Mouse (Mus musculus) cerebellum, postnatal 4 days (tissue): ENCODE data around the gene Rftn1.

Source experiments
- DNase-seq, 2 experiments: peaks; one replicate each; pipeline ENCODE4 v3.0.0; 2022; ENCODE audit warnings: low spot score in 2 of 2, mixed read lengths in 1 of 2

The Rftn1 gene

DNA sequence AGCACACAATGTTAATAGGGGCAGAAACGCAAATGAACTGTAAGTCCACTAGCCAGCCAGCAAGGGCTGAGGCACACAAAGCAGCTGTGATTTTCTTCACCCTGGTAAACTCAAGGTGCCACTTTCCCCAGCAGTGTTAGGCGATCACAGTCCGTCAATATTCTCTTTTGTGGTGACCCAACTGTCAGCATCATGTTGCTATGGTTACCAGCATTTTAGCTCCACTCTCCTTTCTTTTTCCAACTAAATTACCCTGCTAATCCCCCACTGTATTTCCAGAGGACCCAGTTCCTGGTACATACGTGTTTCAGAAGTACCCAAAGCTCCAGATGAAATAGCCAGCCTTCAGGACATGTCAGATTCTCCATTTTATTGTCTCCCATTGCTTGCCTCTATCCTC, 169.1 kb downstream of the Rftn1 start:
- no peak for DNase-seq

DNA sequence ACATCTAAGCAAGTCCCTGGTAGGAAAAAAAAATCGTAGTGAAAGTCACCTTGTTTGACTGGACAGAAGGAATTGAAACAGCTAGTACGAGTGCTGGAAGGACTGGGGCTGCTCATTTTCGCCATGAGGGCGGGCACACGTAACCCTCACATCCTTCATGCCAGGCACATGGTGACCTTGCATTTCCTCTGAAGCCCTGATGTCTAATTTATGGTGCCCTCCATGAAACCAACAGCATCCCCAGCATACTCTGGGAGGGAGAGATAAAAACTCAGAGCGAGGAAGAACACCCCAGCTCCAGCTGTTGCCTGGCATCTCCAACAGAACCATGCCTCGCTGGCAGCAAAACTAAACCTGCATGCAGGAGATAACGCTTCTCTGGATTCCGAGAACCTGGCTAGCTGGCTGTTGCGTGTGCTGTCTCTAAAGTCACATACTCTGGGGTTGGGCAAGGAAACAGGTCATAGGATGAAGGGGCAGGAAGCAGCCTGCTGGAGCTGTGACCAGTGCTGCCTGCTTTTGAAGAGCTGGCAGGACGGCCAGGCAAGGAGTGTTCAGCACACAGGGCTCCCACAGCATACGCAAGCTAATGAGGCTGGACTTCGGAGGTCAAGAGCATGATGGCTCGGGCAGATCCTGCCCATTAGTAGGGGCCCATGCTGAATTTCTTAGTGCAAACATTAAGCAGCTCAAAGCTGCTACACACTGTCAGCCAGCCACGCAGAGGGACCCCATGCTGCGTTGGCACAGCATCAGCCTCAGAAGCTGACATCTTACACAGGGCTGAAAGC, 170.1 kb downstream of the Rftn1 start:
- DNase-seq = peak in 1 of 2 experiments; percentile 80

DNA sequence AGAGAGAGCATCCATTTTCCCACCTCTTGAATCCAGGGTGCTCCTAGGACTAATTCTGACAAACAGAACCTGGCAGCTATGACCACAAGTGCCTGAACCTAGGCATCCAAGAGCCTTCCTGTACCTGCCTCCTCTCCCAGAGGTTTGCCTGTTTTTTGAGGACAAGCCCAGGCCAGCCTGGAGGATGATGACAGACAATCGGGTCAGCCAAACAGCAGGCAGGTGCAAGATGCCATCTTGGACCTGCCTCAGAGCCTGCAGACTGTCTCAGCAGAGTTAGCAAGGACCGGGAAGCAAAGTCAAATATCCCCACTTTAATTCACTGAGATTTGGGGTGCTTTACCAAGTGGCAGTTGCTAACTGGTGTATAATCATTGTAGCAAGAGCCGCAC, 170.7 kb downstream of the Rftn1 start:
- DNase-seq = no peak

DNA sequence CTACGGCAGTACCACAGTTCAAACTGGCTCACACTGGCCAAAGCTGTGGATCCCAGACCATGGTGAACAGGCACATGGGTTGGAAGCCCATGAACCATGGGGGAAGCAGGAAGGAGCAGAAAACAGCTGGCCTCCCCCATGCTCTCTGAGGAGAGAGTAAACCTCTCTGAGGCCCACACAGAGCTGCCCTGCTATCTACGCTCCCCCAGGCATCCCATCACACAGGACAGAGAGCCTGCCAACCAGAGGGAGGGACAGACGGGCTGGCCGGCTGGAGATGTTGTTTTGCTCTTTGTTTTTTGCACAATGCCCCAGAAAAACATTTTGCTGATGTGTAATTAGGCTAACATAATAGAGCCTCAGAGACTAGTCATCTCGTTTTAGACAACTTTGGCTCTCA, 171.4 kb downstream of the Rftn1 start:
- DNase-seq = no peak

DNA sequence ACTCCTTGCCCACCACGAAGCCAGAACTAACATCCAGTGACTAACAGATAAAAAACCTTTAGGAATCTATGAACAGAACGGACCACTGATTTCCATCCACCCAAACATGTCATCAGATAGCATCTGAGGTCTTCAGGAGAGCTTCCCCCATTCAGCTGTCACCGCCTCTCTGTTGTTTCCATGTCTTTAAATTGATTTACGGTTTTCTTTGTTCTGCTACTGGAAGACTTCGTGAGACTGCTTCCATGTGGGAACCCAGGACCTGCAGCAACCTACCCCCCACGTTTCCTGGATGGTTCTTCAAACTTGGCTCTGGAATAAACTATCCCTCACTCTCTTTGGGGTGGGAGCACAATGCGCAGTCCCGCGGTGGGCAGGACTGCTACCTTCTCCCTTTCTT, 175.8 kb downstream of the Rftn1 start:
- no peak for DNase-seq

DNA sequence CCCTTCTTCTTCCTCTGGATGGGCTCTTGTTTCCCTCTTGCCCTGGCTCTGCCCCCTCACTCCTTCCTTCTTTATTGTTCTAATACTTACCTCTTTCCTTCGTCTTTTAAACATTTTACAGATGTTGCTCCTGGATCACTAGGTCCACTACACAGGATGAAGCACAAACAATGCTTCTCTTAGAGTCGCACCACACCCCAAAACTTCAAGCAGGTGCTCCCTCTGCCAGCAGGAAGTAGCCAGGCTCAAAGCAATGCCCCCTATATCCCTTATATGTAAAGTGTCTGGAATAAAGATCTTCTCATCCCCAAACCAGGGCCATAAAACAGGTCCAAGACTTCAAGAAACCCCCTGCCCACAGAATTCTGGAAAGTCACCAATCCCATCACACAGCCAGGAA, 176.6 kb downstream of the Rftn1 start:
- no peak for DNase-seq

DNA sequence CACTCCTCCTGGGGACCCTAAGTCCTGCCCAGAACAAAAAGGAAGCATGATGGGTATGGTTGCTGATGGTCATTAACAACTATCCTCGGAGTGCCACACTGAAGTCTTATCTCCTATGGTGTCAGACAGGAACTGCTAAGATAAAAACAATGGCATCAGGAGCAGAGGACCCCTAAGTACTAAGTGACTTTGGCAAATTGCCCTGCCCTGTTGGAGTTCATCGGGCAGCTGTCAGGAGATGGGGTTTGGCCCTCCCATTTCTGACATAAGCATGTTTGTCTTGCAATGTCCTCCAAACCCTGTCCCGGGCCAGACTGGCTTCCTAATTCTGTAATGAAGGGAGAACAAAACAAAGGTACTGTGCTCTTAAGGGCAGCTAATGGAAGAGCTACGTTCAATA, 180.4 kb downstream of the Rftn1 start:
- no peak for DNase-seq

DNA sequence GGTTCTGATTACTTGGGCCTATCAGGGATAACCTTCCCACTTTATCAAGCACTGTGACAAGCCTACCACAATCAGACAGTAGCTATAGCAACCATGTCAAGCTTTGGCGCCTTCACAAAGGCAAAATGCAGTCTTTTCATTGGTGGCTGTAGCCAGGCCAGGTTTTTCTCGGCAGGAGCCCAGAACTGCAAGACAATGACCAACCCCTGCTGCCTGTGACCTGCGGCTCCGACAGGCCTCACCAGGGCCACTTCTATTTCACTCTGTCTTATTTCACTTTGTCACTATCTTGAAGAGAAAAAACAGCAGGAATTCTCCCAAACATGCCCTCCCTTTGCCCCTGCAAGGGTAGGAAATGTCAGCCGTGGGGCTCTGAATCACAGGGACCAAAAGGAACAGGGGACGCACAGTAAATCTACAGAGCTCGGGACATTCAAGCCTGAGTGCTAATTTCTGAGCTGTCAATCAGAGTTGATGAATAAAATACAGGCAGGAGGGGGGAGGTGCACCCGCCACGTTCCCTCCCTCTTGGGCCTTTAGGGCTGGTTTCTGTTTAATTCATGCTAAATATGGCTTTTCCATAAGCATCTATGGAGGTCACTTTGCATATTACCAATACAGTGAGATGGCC, 183.6 kb downstream of the Rftn1 start:
- DNase-seq = peak in 1 of 2 experiments; percentile 57

DNA sequence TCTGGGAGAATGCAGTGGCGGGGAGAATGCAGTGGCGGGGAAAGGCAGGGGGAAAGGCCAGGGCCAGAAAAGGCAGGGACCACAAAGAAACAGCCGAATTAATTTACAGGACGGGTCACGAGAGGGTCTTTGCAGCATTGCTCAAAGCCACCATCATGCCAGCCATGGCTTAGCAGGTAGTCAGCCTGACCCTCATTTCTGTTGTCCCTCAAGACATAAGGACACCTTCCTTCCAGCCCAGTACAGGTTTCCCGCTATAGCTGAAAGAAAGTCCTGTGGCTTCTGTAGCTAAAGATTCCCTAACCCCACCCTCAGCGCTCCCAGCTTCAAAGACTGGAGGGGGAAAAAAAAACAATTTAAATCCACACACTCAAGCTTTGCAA, 184.1 kb downstream of the Rftn1 start:
- DNase-seq = no peak

DNA sequence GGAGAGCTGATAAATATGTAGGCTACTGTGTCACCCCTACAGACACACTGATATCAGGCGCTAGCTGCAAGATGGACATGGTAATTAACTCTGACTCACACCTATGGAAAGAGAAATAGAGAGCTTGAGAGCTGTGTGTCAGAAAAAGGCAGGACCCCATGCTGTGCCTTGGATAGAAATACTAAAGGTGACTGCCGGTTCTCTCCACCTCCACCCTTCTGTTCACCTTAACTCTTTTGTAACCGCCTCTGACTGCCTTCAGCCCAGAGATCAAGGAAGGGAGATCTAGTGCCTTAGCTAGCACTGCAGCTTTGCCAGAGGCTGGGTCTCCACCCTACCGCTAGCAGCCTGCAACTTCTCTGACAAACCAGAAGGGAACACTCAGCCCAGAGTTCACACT, 187.3 kb downstream of the Rftn1 start:
- no peak for DNase-seq

DNA sequence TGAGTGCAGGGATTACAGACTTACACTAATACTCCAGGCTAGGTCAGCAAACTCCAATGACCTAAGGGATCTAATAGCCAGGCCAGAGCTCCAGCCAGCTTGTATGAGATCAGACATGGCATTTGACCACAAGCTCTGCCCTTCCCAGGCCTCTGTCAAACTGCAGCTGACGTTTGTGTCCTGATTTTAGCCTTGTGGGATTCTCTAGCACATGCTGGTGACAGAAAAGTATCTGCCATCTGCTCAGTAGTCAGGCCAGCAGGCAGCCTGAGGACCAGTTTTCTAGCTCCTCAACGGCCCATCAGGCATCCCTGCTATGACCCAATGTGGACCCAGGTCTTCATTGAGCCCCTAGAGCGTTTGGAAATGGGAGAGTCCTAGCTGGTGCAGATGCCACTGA, 188.3 kb downstream of the Rftn1 start:
- DNase-seq = no peak

DNA sequence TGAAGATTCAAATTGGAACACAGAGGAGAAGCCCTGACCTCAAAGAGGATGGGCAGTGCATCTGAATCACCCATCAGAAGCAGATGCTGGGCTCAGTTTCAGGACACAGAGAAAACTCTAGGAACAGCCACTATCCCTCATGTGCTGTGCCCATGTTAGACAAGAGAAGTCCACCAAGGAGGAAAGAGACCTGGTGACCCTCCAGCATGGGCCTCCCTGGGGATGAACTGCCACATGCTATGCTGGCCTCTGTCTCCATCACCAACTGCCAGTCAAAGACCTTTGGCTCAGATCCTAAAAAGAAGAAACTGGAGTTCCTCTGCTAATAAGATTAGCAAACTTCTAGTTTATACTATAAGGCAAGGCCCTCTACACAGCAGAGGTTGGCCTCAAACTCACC, 188.7 kb downstream of the Rftn1 start:
- no peak for DNase-seq

DNA sequence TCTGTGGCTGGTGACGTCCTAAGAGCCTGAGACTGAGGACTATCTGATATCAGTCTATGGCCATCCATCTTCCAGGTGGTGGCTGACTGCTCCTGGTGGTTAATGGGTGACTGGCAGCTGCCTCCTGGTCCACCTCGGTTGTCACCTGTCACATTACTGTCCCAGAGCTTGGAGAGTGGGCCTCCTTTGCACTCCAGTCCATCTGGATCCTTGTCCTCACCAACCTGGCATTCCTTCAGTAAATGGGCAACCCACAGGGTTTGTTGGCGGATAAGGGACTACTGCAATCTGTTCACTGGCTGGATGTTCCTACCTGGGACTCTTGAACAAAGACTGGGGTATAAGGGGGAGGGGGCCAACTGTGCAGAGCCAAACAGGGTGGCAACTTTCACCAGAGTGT, 189.9 kb downstream of the Rftn1 start:
- DNase-seq = no peak

DNA sequence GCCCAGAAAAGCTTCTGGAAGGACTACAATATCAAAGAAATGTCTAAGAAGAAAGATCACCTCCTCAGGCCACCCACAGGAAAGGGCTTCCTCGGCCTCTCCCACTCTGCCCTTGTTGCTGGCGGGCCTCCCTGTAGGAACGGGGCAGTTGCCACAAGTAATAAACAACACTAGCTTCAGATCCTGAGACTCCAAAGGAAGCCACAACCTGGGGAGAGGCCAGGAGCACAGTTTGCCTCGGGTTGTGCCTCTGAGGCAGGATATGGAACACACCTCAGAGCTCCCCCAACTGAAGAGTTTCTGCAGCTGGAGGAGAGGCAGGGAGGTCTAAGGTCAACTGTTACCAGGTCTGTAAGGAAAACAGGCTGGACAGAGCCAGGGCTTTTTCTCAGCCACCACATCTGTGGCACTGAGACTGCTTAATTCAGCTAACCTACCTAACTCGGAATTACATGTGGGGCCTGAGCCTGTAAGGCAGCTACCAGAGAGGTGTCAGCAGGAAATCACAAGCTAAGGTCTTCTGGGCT, 193.8 kb downstream of the Rftn1 start:
- no peak for DNase-seq

DNA sequence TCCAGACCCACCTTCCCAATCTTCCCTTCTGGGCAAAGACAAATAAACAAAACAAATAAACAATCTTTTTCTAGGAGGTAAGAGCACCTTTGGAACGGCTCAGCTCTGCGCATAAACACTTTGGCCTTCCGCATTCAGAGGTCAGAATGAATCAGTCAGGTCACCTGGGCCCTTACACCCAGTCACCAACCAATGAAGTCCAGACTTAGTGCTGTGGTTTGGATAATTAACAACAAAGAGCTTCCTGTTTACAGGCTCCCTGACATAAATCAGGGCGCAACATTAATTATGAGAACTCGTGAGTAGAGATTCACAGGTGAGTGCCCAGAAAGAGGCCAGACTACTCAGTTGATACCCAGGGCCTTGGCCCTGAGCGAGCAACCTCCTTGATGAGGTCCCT, 194.4 kb downstream of the Rftn1 start:
- DNase-seq = no peak

DNA sequence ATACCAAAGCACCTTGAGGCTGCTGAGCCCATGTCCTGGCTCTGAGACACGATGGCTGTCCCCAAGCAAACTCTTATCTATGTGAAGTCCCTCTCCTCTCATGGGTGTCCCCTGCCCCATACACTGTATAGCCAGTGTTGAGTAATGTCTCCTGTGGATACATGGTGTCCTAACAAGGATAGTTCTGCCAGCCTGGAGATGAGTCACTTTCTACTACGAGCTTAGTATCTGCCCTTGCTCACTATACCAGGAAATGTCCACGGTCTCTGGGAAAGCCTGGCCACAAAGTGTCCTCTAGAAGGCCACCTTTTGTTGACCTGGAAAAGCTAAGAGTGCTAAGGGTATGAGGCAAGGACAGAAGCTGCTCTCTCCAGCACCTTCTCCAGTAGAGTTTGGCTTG, 195.2 kb downstream of the Rftn1 start:
- DNase-seq = no peak

DNA sequence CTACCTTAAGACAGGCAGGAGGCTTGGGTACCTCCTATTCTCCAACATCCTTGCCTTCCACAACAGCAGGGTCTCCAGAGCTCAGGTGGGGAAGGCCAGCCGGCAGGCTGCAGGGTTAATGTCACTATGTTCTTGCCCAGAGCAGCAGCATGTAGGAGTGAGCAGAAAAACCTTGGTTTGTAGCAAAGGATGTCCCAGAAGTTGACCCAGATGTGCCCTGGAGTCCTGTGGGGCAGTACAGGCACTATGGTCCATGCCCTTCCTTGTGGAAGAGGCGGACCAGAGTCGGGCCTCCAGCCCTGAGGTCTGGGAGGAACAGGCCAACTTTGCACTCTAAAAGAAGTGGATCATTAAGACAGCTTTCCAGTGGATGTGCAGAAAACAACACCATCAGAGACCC, 196.8 kb downstream of the Rftn1 start:
- no peak for DNase-seq

DNA sequence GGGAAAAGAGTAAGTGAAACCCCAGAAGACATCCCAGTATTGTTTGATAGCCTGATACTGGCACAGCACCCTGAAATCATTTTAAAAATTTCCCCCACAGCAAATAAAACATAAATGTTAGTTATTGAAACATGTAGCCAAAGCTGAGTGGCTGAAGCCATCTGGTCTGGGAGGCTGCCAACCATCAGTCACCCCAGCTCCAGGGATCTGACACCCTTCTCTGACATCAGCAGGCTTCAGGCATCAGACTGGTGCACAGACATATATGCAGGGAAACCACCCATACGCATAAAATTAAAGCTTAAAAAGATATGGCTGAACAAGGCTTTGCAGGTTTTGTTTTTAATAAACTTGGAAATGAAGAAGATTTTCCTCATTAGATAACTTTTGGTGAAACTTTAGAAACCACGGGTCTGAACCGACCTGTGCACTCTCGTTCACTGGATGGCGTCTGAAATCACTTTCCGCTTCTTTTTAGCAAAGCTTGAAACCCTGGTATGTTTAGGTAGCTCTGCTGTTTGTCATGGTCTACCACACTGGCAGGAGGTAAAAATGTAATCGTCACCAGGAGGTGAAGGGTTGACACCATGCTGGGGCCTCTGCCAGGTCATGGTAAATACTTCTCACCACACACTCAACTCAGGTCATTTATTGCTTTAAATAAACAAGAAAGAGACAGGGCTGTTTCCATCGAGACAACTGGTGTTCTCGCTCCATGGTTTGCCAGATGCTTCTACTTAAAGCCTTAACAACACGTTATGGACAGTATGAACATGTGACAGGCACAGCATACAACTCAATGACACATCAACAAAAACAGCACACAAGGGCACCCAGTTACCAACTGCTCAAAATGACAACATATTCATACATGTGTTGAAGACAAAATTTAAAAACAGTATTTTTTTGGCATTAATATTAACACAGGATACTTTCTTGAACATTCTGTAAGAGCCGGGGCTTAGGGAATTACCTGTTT, 197.6 kb downstream of the Rftn1 start:
- DNase-seq = no peak

DNA sequence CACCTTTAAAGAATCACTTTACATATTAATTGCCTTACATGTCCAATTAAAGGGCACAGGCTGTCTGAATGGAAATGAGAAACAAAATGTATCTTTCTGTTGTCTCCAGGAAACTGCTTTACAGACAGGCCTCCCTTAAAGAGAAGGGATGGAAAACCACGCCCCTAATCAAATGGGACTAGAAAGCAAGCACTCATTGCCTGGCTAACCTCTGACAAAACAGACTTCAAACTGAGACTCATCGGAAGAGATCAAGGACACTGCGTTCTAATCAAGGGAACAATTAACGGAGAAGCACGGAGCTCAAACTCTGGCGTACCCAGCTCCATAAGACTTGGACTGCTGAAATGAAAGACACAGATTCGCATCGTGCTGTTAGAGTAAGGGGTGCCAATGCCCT, 200.9 kb downstream of the Rftn1 start:
- no peak for DNase-seq

DNA sequence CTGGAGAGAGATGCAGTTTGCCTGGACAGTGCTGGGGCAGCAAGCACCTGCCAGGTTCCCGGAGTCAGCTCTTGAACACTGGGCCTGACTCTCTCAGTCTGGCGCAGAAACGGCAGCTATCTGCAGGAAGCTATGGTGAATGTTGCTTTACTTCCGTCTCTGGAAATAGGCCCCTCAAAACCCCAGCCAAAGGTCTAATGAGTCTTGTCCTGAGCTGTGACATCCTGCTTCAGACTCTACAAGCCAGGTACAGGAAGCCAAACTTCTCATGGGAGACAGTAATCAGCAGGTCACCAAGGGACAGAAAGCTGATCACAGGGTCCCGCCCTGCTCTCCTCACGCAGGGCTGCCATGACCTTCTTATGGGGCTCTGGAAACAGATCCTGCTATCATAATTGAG, 203.4 kb downstream of the Rftn1 start:
- no peak for DNase-seq

DNA sequence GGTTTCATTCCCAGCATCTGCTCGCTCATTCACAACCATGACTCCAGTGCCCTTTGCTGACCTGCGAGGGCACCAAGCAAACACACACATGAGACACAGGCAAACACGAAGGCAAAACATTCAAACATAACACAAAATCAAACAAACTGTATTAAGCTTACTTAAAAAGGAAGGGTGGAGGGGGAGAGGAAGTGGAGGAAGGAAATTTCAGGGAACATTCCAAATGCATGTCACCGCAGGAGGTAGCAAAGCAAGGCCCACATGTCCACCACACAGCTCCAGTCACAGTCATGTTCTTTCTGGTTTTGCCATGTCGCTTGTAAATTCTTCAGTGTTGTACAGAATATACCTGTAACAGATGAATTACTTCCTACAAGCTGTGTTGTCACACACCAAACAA, 207.0 kb downstream of the Rftn1 start:
- no peak for DNase-seq
